Mouse (Mus musculus): ENCODE measurements around the gene Fubp1. TPM values are rescaled to one million over a fixed set of nuclear protein-coding genes. Genes with fewer than 3 reads are reported as not detected.

Gene Fubp1
- polyA plus RNA-seq, 1 experiment from 2014 or later, result 74.9 TPM

DNA sequence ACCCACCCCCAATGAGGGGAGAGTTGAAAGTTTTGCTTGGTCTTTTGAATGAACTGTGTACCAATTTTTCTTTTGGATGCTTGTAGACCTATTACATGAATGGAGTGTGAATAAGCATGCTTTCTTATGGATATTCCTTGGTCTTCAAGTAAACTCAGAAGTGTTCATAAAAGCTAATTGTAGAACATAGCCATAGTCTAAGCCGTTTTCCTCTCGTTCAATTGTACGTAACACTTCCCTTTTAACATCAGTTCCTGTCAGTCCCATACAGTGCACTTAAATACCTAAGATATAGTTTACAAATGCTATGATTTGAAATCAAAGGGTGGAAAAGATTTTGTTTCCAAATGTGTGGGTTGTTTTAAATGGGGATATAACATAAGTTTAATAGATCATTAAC lies 3.2 kb downstream of the Fubp1 start:
- H3K9me3 ChIP-seq (ENCODE audit: low read length), result no peaks in the 10 kb centered on the region
- peaks cover 10% of the 10 kb centered on the region; the same call in 1 of the 2 replicates for H3K36me3 ChIP-seq (ENCODE audit: insufficient read depth, low read length)
- H3K27me3 ChIP-seq (replicated peaks; ENCODE audit: insufficient read depth, low read length), result no peaks in the 10 kb centered on the region
- WGBS, result 11% methylated on average over 3 of the region's 3 CpGs
- no peak overlapping the region for H3K4me3 ChIP-seq (ENCODE audit: low read depth, low read length)
- ATAC-seq (no peak), DNase-seq (ENCODE audit: low spot score) (no peak)
- TF ChIP-seq EP300 (IDR thresholded peaks at IDR 0.05), result no peak
- no peak for TF ChIP-seq CTCF (IDR thresholded peaks at IDR 0.05)
- H3K4me1 ChIP-seq (ENCODE audit: insufficient read depth, low read depth, low read length), result peaks cover 9% of the 10 kb centered on the region
- no peak overlapping the region for H3K9ac ChIP-seq (replicated peaks; ENCODE audit: low read depth)
- 0 out of 2 replicates have a peak overlapping the region, but pooled peaks have one; percentile 85 for H3K4me2 ChIP-seq (replicated peaks; ENCODE audit: low read depth, low read length)
- H3K27ac ChIP-seq (ENCODE audit: low read length), result no peak overlapping the region

DNA sequence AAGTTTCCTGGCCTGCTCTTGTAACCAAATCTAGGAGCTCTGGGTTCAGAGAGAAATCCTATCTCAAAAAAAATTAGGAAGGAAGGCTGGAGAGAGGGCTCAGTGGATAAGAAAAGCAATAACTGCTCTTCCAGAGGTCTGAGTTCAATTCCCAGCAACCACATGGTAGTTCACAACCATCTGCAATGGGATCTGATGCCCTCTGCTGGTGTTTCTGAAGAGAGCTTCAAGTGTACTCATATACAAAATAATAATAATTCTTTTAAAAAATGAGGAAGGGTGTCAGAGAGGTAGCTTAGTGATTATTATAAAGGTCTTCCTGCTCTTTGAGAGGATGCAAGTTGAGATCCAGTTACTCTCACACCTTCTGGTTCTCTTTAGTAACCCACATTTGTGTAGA lies 14.7 kb downstream of the Fubp1 start:
- H3K4me3 ChIP-seq (ENCODE audit: low read depth, low read length), result no peak overlapping the region
- peaks cover 57% of the 10 kb centered on the region for H3K36me3 ChIP-seq (ENCODE audit: insufficient read depth, low read length)

DNA sequence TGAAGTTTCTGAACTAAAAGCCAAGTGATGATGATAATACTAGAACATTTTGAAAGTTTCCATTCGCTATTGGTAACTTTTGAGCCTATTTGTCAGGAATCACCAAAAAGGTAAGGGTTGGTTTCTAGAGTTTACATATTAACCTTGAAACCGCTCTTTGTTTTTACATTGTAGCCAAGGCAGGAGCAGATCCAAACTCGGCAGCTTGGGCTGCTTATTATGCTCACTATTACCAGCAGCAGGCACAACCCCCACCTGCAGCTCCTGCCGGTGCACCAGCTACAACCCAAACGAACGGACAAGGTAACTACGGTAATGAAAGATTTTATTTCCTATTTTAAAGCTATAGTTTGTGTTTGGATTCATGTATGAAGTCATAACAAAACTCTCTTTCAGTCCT lies 15.7 kb downstream of the Fubp1 start:
- DNase-seq (ENCODE audit: low spot score) (no peak), ATAC-seq (no peak)
- Histone ChIP-seq H3K4me2 (replicated peaks; ENCODE audit: low read depth, low read length) (no peak overlapping the region), H3K36me3 (ENCODE audit: insufficient read depth, low read length) (peaks cover 55% of the 10 kb centered on the region), H3K27ac (ENCODE audit: low read length) (no peak overlapping the region), H3K27me3 (replicated peaks; ENCODE audit: insufficient read depth, low read length) (no peaks in the 10 kb centered on the region), H3K9ac (replicated peaks; ENCODE audit: low read depth) (no peak overlapping the region), H3K4me3 (ENCODE audit: low read depth, low read length) (no peak overlapping the region), H3K4me1 (ENCODE audit: insufficient read depth, low read depth, low read length) (no peaks in the 10 kb centered on the region), H3K9me3 (ENCODE audit: low read length) (no peaks in the 10 kb centered on the region)
- 89% methylated on average over 7 of the region's 7 CpGs for WGBS
- TF ChIP-seq EP300 (IDR thresholded peaks at IDR 0.05), result no peak
- TF ChIP-seq CTCF (IDR thresholded peaks at IDR 0.05), result no peak

More for the DNA sequence above, 14.7 kb downstream of the Fubp1 start:
- H3K4me1 ChIP-seq (ENCODE audit: insufficient read depth, low read depth, low read length), result no peaks in the 10 kb centered on the region
- DNase-seq (ENCODE audit: low spot score), result no peak
- H3K27me3 ChIP-seq (replicated peaks; ENCODE audit: insufficient read depth, low read length), result no peaks in the 10 kb centered on the region
- TF ChIP-seq CTCF (IDR thresholded peaks at IDR 0.05) (peak; percentile 20), EP300 (IDR thresholded peaks at IDR 0.05) (no peak)
- no peaks in the 10 kb centered on the region for H3K9me3 ChIP-seq (ENCODE audit: low read length)
- no peak overlapping the region for H3K9ac ChIP-seq (replicated peaks; ENCODE audit: low read depth)
- ATAC-seq, result no peak
- no peak overlapping the region for H3K4me2 ChIP-seq (replicated peaks; ENCODE audit: low read depth, low read length)
- no peak overlapping the region for H3K27ac ChIP-seq (ENCODE audit: low read length)

DNA sequence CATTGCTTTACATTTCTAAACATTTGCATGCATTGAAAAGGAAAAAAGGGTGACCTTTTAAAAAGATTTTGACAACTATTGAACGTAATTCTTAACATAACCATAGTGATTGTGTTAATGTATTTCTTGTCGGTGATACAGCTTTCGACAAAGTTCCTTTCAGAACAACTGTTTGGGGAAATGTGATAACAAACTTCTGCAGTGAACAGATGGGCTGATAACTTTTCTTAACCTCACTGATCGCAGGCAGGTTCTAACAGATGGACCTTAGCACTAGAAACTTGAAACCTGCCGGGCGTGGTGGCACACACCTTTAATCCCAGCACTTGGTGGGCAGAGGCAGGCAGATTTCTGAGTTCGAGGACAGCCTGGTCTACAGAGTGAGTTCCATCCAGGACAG lies 18.6 kb downstream of the Fubp1 start:
- Histone ChIP-seq H3K9me3 (ENCODE audit: low read length) (no peaks in the 10 kb centered on the region), H3K27me3 (replicated peaks; ENCODE audit: insufficient read depth, low read length) (no peaks in the 10 kb centered on the region), H3K4me3 (ENCODE audit: low read depth, low read length) (no peak overlapping the region), H3K4me1 (ENCODE audit: insufficient read depth, low read depth, low read length) (no peaks in the 10 kb centered on the region), H3K4me2 (replicated peaks; ENCODE audit: low read depth, low read length) (no peak overlapping the region), H3K9ac (replicated peaks; ENCODE audit: low read depth) (no peak overlapping the region), H3K36me3 (ENCODE audit: insufficient read depth, low read length) (peaks cover 41% of the 10 kb centered on the region), H3K27ac (ENCODE audit: low read length) (no peak overlapping the region)
- 93% methylated on average over 7 of the region's 7 CpGs for WGBS
- no peak for DNase-seq (ENCODE audit: low spot score)
- TF ChIP-seq EP300 (IDR thresholded peaks at IDR 0.05) (no peak), CTCF (IDR thresholded peaks at IDR 0.05) (no peak)
- ATAC-seq, result no peak

DNA sequence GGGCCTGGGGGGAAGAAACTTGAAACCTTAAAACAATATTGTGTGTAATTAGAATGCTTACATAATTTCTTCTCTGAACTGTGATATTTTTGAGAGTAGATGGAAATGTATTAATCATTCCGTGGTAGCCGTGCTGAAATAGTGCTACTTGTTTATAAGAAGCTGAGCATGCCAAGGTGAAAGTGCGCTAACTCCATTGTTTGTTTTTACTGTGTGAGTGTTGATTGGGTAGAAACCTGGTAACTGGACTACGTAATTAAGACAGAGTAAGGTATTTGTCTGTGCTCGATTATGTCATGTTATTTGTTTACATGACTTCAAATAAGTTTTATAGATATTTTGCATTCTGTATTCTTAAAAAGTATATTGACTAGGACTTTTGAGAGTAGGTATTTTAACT lies 19.0 kb downstream of the Fubp1 start:
- Histone ChIP-seq H3K9me3 (ENCODE audit: low read length) (no peaks in the 10 kb centered on the region), H3K27ac (ENCODE audit: low read length) (no peak overlapping the region), H3K4me2 (replicated peaks; ENCODE audit: low read depth, low read length) (no peak overlapping the region), H3K9ac (replicated peaks; ENCODE audit: low read depth) (no peak overlapping the region), H3K4me3 (ENCODE audit: low read depth, low read length) (no peak overlapping the region), H3K27me3 (replicated peaks; ENCODE audit: insufficient read depth, low read length) (no peaks in the 10 kb centered on the region), H3K4me1 (ENCODE audit: insufficient read depth, low read depth, low read length) (no peaks in the 10 kb centered on the region), H3K36me3 (ENCODE audit: insufficient read depth, low read length) (peaks cover 37% of the 10 kb centered on the region)
- ATAC-seq (no peak), DNase-seq (ENCODE audit: low spot score) (no peak)
- TF ChIP-seq EP300 (IDR thresholded peaks at IDR 0.05) (no peak), CTCF (IDR thresholded peaks at IDR 0.05) (no peak)
- 61% methylated on average over 5 of the region's 5 CpGs for WGBS

DNA sequence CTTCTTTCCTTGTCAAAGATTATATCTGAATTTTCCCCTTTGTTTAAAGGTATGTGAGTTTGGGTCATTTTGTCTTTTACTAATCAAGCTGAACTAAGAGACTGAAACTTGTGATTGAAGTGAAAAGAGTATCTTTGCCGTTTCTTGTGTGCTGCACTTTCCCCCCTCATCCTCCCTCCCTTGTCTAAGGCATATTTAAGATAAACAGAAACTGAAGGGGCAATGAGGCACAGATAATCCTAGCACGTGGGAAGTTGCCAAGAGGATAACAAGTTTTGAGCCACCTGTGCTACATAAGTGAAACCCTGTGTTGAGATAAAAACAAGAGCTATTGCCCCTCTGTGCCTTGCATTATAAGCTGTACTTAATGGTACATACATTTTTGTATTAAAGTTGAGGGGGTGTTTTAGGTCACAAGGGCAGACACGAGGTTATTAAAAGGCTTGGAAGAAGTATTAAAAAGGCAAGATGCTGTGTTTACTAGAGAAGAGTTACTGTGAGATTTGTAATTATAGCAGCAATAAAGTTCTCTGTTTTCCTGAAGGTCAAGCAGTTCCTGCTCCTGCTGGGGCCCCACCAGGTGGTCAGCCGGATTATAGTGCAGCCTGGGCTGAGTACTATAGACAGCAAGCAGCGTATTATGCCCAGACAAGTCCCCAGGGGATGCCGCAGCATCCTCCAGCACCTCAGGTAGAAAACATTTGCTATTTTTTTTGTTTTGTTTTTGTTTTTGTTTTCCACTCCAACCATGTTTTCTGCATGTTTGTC lies 21.3 kb downstream of the Fubp1 start:
- no peaks in the 10 kb centered on the region for H3K4me1 ChIP-seq (ENCODE audit: insufficient read depth, low read depth, low read length)
- no peak for DNase-seq (ENCODE audit: low spot score)
- H3K4me2 ChIP-seq (replicated peaks; ENCODE audit: low read depth, low read length), result no peak overlapping the region
- H3K27me3 ChIP-seq (replicated peaks; ENCODE audit: insufficient read depth, low read length), result no peaks in the 10 kb centered on the region
- no peak overlapping the region for H3K27ac ChIP-seq (ENCODE audit: low read length)
- no peaks in the 10 kb centered on the region for H3K9me3 ChIP-seq (ENCODE audit: low read length)
- H3K9ac ChIP-seq (replicated peaks; ENCODE audit: low read depth), result no peak overlapping the region
- no peak overlapping the region for H3K4me3 ChIP-seq (ENCODE audit: low read depth, low read length)
- WGBS, result 63% methylated on average over 6 of the region's 6 CpGs
- no peak for ATAC-seq
- TF ChIP-seq CTCF (IDR thresholded peaks at IDR 0.05) (no peak), EP300 (IDR thresholded peaks at IDR 0.05) (no peak)
- peaks cover 19% of the 10 kb centered on the region for H3K36me3 ChIP-seq (ENCODE audit: insufficient read depth, low read length)
